Mouse (Mus musculus) stomach, postnatal 0 days (tissue): Measurements from ENCODE around the gene Tbc1d21.

Source experiments
- CTCF ChIP-seq: IDR thresholded peaks from 2 replicates; pipeline ENCODE4 v1.5.1; 2016; ENCODE audit warnings: antibody characterized with exemption, low read depth, mild to moderate bottlenecking, moderate library complexity
- EP300 ChIP-seq: optimal IDR thresholded peaks from 2 replicates; pipeline ENCODE3; 2016; ENCODE audit warnings: antibody characterized with exemption

GRCm38 (mm10) chr9:58388381-58388780, 18.1 kb upstream of the Tbc1d21 start:
- TF ChIP-seq CTCF (no peak), EP300 (no peak)
